Mouse (Mus musculus): ENCODE data around the gene Prlh. TPM values are rescaled to one million over a fixed set of nuclear protein-coding genes. Genes with fewer than 3 reads are reported as not detected.

The Prlh gene
- polyA plus RNA-seq, 1 experiment from 2014 or later = not detected

- 87% methylated on average over 3 of the region's 3 CpGs for WGBS
- H3K4me1 ChIP-seq (ENCODE audit: control insufficient read depth, insufficient read depth, low read length) = peaks cover 11% of the 10 kb centered on the region
- H3K9ac ChIP-seq (ENCODE audit: low read length) = no peak overlapping the region
- DNase-seq (ENCODE audit: low spot score) (no peak), ATAC-seq (ENCODE audit: insufficient read depth, low FRiP score, low TSS enrichment) (no peak)
- H3K36me3 ChIP-seq (ENCODE audit: control insufficient read depth, insufficient read depth, low read length) = no peaks in the 10 kb centered on the region
- no peak overlapping the region for H3K4me3 ChIP-seq (ENCODE audit: low read depth, low read length)
- no peaks in the 10 kb centered on the region for H3K27me3 ChIP-seq (ENCODE audit: control insufficient read depth, insufficient read depth, low read length)
- no peaks in the 10 kb centered on the region for H3K9me3 ChIP-seq (ENCODE audit: control insufficient read depth, low read length)
- no peak overlapping the region for H3K27ac ChIP-seq (ENCODE audit: low read depth, low read length)
- H3K4me2 ChIP-seq (ENCODE audit: low read depth) = no peak overlapping the region
These were observed 48.2 kb downstream of the Prlh start for GRCm38 (mm10) chr1:91001101-91001500.

GRCm38 (mm10) chr1:91001871-91002539 is 49.1 kb downstream of the Prlh start:
- H3K9ac ChIP-seq (ENCODE audit: low read length) = no peak overlapping the region
- DNase-seq (ENCODE audit: low spot score) = no peak
- 75% methylated on average over 3 of the region's 3 CpGs for WGBS

DNA sequence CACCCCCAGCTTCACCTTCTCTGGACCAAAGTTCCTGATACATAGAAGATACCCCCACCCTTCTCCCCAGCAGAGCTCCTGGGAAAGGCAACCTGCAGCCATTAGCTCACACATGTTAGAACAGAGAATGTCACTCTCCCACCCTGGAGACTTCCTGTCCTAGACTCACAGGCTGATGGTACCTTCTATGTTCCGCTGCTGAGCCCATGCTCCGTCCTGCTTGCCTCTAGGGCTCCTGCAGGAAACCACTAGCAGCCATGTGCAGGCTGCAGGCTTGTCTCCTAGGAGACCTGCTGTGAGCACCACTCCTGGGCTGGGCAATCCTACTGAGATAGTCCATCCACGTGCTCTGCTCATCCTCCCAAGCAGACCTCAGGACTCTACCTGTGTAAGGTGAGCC is 49.7 kb downstream of the Prlh start:
- 84% methylated on average over 3 of the region's 3 CpGs for WGBS
- peaks cover 11% of the 10 kb centered on the region for H3K4me1 ChIP-seq (ENCODE audit: control insufficient read depth, insufficient read depth, low read length)
- no peak overlapping the region for H3K4me2 ChIP-seq (ENCODE audit: low read depth)
- H3K9ac ChIP-seq (ENCODE audit: low read length) = no peak overlapping the region
- no peaks in the 10 kb centered on the region for H3K9me3 ChIP-seq (ENCODE audit: control insufficient read depth, low read length)
- H3K36me3 ChIP-seq (ENCODE audit: control insufficient read depth, insufficient read depth, low read length) = no peaks in the 10 kb centered on the region
- no peak for DNase-seq (ENCODE audit: low spot score)
- no peak for ATAC-seq (ENCODE audit: insufficient read depth, low FRiP score, low TSS enrichment)
- H3K4me3 ChIP-seq (ENCODE audit: low read depth, low read length) = no peak overlapping the region
- no peak overlapping the region for H3K27ac ChIP-seq (ENCODE audit: low read depth, low read length)
- H3K27me3 ChIP-seq (ENCODE audit: control insufficient read depth, insufficient read depth, low read length) = no peaks in the 10 kb centered on the region

More at GRCm38 (mm10) chr1:91001871-91002539, 49.1 kb downstream of the Prlh start:
- H3K4me3 ChIP-seq (ENCODE audit: low read depth, low read length) = no peak overlapping the region
- ATAC-seq (ENCODE audit: insufficient read depth, low FRiP score, low TSS enrichment) = no peak
- H3K36me3 ChIP-seq (ENCODE audit: control insufficient read depth, insufficient read depth, low read length) = no peaks in the 10 kb centered on the region
- peaks cover 11% of the 10 kb centered on the region for H3K4me1 ChIP-seq (ENCODE audit: control insufficient read depth, insufficient read depth, low read length)
- no peak overlapping the region for H3K4me2 ChIP-seq (ENCODE audit: low read depth)
- no peaks in the 10 kb centered on the region for H3K9me3 ChIP-seq (ENCODE audit: control insufficient read depth, low read length)
- no peaks in the 10 kb centered on the region for H3K27me3 ChIP-seq (ENCODE audit: control insufficient read depth, insufficient read depth, low read length)
- no peak overlapping the region for H3K27ac ChIP-seq (ENCODE audit: low read depth, low read length)

Other genes with a start within 250 kb of the Prlh start
- gene Col6a3, start 109.1 kb upstream of the Prlh start, polyA plus RNA-seq (2014; fragmentation: Nextera tagmentation; extraction: Ambion mirVana) = 10.1 and 11.4 TPM in 2 replicates
- 0.19 and 0.24 TPM in 2 replicates for gene Mlph, start 38.0 kb upstream of the Prlh start, polyA plus RNA-seq (2014; fragmentation: Nextera tagmentation; extraction: Ambion mirVana)
- 0.15 and 0.38 TPM in 2 replicates for gene Rab17, start 16.6 kb downstream of the Prlh start, polyA plus RNA-seq (2014; fragmentation: Nextera tagmentation; extraction: Ambion mirVana)
- gene Lrrfip1, start 45.6 kb downstream of the Prlh start, polyA plus RNA-seq (2014; fragmentation: Nextera tagmentation; extraction: Ambion mirVana) = 26.9 and 29.9 TPM in 2 replicates
- gene Rbm44, start 192.0 kb downstream of the Prlh start, polyA plus RNA-seq (2014; fragmentation: Nextera tagmentation; extraction: Ambion mirVana) = 0.43 and 1.3 TPM in 2 replicates
- 0.57 and 1.2 TPM in 2 replicates for gene Ramp1, start 226.7 kb downstream of the Prlh start, polyA plus RNA-seq (2014; fragmentation: Nextera tagmentation; extraction: Ambion mirVana)

Data from neural tube, embryonic 11.5 days (tissue).